Mouse (Mus musculus) midbrain, postnatal 0 days (tissue): Measurements from ENCODE around the gene Proser2. TPM values are rescaled to one million over a fixed set of nuclear protein-coding genes. Genes with fewer than 3 reads are reported as not detected.

Experiments
- ATAC-seq: fragments of 200-750 bp; cut with Nextera tagmentation; 2 replicates; pipeline ENCODE4 v1.8.0; 2017; ENCODE audit warnings: moderate number of reproducible peaks, mild to moderate bottlenecking, moderate TSS enrichment, moderate library complexity; ENCODE audit not compliant: low FRiP score
- DNase-seq: peaks from one replicate; pipeline ENCODE4 v3.0.0-alpha.2; 2015; ENCODE audit warnings: low spot score
- H3K27ac ChIP-seq: fragments of 300-500 bp; sonication (generic); 2 replicates; pipeline ENCODE4 v1.5.1; 2014; ENCODE audit warnings: low read depth, mild to moderate bottlenecking, low read length, mixed read lengths
- H3K27me3 ChIP-seq: fragments of 300-500 bp; sonication (generic); 2 replicates; pipeline ENCODE4 v1.6.1; 2014; ENCODE audit warnings: low read length, control low read depth, mixed read lengths; ENCODE audit not compliant: insufficient read depth
- H3K36me3 ChIP-seq: fragments of 300-500 bp; sonication (generic); 2 replicates; pipeline ENCODE4 v1.6.1; 2014; ENCODE audit warnings: low read length, control low read depth, mixed read lengths; ENCODE audit not compliant: insufficient read depth
- H3K4me1 ChIP-seq: fragments of 300-500 bp; sonication (generic); 2 replicates; pipeline ENCODE4 v1.6.1; 2014; ENCODE audit warnings: mild to moderate bottlenecking, control low read depth, antibody characterized with exemption, low read length, mixed read lengths; ENCODE audit not compliant: insufficient read depth
- H3K4me2 ChIP-seq: fragments of 300-500 bp; sonication (generic); 2 replicates; pipeline ENCODE4 v1.6.1; 2014; ENCODE audit warnings: low read depth, mild to moderate bottlenecking, low read length, mixed read lengths; ENCODE audit not compliant: poor library complexity, severe bottlenecking
- H3K4me3 ChIP-seq: fragments of 300-500 bp; sonication (generic); 2 replicates; pipeline ENCODE4 v1.5.1; 2014; ENCODE audit warnings: low read depth, mild to moderate bottlenecking, low read length, moderate library complexity
- H3K9ac ChIP-seq: fragments of 300-500 bp; sonication (generic); replicated peaks from 2 replicates; pipeline ENCODE4 v1.6.1; 2014; ENCODE audit warnings: mild to moderate bottlenecking, low read length, moderate library complexity, mixed read lengths; ENCODE audit not compliant: poor library complexity, severe bottlenecking
- H3K9me3 ChIP-seq: fragments of 300-500 bp; sonication (generic); 2 replicates; pipeline ENCODE4 v1.6.1; 2016; ENCODE audit warnings: low read length, control low read depth
- CTCF ChIP-seq: IDR thresholded peaks from 2 replicates; pipeline ENCODE4 v1.5.1; 2016; ENCODE audit warnings: antibody characterized with exemption, mild to moderate bottlenecking
- WGBS: fragments of 180-500 bp; shearing (Covaris S2); extraction: QIAGEN DNeasy Blood & Tissue Kit; methylation state at CpG from one replicate; pipeline ENCODE4 v1.1.7; 2014; 5-methylcytosine and 5-hydroxymethylcytosine counted together
- polyA plus RNA-seq: library from polyadenylated mRNA; unstranded; fragments of >200 nt; fragmentation: Nextera tagmentation; extraction: Ambion mirVana; gene quantifications from 2 replicates; pipeline ENCODE4 v1.2.1, GENCODE M21; 2015
- total RNA-seq: library from RNA; depleted of rRNA; stranded (reverse); fragments of >200 nt; gene quantifications from 2 replicates; pipeline ENCODE4 v1.2.3, GENCODE M21; 2014

Proser2 gene
- total and polyA plus RNA-seq, 2 experiments from 2014 or later, result 7.0 to 7.2 TPM

GRCm38 (mm10) chr2:6085622-6086530 is 44.1 kb downstream of the Proser2 start:
- Histone ChIP-seq H3K9ac (no peak overlapping the region), H3K9me3 (no peaks in the 10 kb centered on the region), H3K4me3 (no peak overlapping the region), H3K4me1 (no peaks in the 10 kb centered on the region), H3K4me2 (no peak overlapping the region), H3K36me3 (no peaks in the 10 kb centered on the region), H3K27me3 (no peaks in the 10 kb centered on the region), H3K27ac (no peak overlapping the region)
- TF ChIP-seq CTCF, result no peak
- WGBS, result 76% methylated on average over 19 of the region's 19 CpGs
- no peak for DNase-seq
- no peak for ATAC-seq

DNA sequence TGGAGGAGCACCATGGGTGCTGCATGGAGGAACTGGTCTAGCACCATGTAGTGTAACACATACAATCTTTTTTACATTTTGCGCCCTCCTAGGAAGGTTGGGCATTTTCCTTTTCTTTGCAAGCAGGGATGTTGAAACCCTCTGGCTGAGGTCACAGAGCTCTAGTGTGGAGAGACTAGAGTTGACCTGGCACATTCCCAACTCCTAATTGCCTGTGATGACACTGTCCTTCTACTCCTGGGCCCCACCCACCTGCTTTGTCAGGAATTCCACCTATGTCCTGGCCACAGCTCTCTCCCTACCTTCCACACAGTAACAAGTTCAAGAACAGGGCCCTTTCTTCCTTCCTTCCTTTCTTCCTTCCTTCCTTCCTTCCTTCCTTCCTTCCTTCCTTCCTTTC is 46.3 kb downstream of the Proser2 start:
- no peak for TF ChIP-seq CTCF
- no peak overlapping the region for H3K9ac ChIP-seq
- WGBS, result 100% methylated on average over 1 of the region's 1 CpGs
- no peaks in the 10 kb centered on the region for H3K4me1 ChIP-seq
- no peak overlapping the region for H3K4me3 ChIP-seq
- no peak overlapping the region for H3K27ac ChIP-seq
- no peaks in the 10 kb centered on the region for H3K27me3 ChIP-seq
- ATAC-seq, result no peak
- no peak overlapping the region for H3K4me2 ChIP-seq
- H3K36me3 ChIP-seq, result no peaks in the 10 kb centered on the region
- DNase-seq, result no peak
- no peaks in the 10 kb centered on the region for H3K9me3 ChIP-seq

DNA sequence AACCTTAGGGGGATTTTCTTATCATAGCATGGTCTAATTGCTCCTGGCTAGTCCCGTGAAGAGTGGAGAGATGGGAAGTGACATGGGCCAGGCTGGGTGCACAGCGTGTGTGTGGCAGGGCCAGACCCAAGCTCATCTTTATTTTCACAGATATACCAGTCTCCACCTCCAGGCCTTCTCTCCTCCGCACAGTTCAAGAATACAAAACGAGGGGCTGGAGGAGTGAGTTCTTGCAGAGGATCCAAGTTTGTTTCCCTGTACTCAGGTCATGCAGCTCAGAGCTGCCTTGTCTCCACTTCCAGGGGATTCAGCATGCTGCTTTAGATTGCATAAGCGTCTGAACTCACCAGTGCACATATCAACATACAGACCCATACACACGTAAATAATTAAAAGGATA is 47.4 kb downstream of the Proser2 start:
- Histone ChIP-seq H3K36me3 (no peaks in the 10 kb centered on the region), H3K4me3 (no peak overlapping the region), H3K4me1 (no peaks in the 10 kb centered on the region), H3K27me3 (no peaks in the 10 kb centered on the region), H3K9me3 (no peaks in the 10 kb centered on the region), H3K27ac (no peak overlapping the region), H3K9ac (no peak overlapping the region), H3K4me2 (no peak overlapping the region)
- 83% methylated on average over 6 of the region's 6 CpGs for WGBS
- ATAC-seq (no peak), DNase-seq (no peak)
- TF ChIP-seq CTCF, result no peak

- Histone ChIP-seq H3K9ac (no peak overlapping the region), H3K4me1 (no peaks in the 10 kb centered on the region), H3K27me3 (no peaks in the 10 kb centered on the region), H3K9me3 (no peaks in the 10 kb centered on the region), H3K4me3 (no peak overlapping the region), H3K36me3 (no peaks in the 10 kb centered on the region), H3K4me2 (no peak overlapping the region), H3K27ac (no peak overlapping the region)
- WGBS, result 72% methylated on average over 8 of the region's 8 CpGs
- DNase-seq (no peak), ATAC-seq (no peak)
- no peak for TF ChIP-seq CTCF
Observed at GRCm38 (mm10) chr2:6081108-6081507, 48.9 kb downstream of the Proser2 start.

DNA sequence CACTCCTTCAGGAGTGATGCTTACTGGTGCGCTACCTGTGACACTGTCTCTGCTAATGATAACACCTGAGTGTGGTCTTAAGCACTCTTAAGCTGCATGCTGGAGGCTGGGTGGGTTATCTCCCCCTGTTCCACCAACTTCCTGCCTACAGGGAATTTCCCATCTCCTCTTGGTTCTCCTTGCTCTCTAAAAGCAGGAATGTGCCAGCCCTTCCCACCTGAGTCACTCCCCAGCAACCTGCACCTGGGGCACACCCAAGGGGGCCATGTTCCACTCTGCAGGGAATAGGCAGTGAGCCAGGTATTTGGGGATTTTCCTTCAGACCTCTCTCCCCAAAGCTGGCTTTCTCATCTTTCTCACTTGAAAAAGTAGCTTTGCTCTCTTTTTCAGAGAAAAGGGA is 50.0 kb downstream of the Proser2 start:
- no peaks in the 10 kb centered on the region for H3K27me3 ChIP-seq
- TF ChIP-seq CTCF, result no peak
- no peaks in the 10 kb centered on the region for H3K9me3 ChIP-seq
- H3K4me3 ChIP-seq, result no peak overlapping the region
- WGBS, result 88% methylated on average over 1 of the region's 1 CpGs
- no peaks in the 10 kb centered on the region for H3K36me3 ChIP-seq
- no peak overlapping the region for H3K27ac ChIP-seq
- DNase-seq, result no peak
- H3K4me2 ChIP-seq, result no peak overlapping the region
- H3K9ac ChIP-seq, result no peak overlapping the region
- no peaks in the 10 kb centered on the region for H3K4me1 ChIP-seq
- no peak for ATAC-seq

GRCm38 (mm10) chr2:6075530-6075896 is 54.5 kb downstream of the Proser2 start:
- no peaks in the 10 kb centered on the region for H3K4me1 ChIP-seq
- no peak overlapping the region for H3K4me2 ChIP-seq
- no peak overlapping the region for H3K9ac ChIP-seq
- no peak for DNase-seq
- ATAC-seq, result no peak
- no peaks in the 10 kb centered on the region for H3K9me3 ChIP-seq
- 63% methylated on average over 1 of the region's 1 CpGs for WGBS
- no peak for TF ChIP-seq CTCF
- H3K27me3 ChIP-seq, result no peaks in the 10 kb centered on the region
- no peak overlapping the region for H3K27ac ChIP-seq
- H3K4me3 ChIP-seq, result no peak overlapping the region
- H3K36me3 ChIP-seq, result no peaks in the 10 kb centered on the region
